In genomic region chr2:27413582-27413935, GRCm38 (mm10) we compare ENCODE assay signal across 13 mouse cellular contexts. TPM values are rescaled to one million over a fixed set of nuclear protein-coding genes. Genes with fewer than 3 reads are reported as not detected.
DNase-seq lines count a peak whose midpoint lies in the region; ATAC-seq and TF ChIP-seq lines count a peak whose summit lies in the region.
"Had no signal": no experiment of that assay in that cellular context is flagged by ENCODE, and none has a peak within 500 bp of the region (broad histone marks: within the 10 kb centered on the region; RNA-seq: fewer than 3 reads in every experiment).

No protein-coding gene starts in this region.

- no peaks in the 10 kb centered on the region for H3K9me3 ChIP-seq in neural tube, embryonic 11.5 days (ENCODE audit: control insufficient read depth, low read length)
- H3K9me3 ChIP-seq in forebrain, embryonic 15.5 days, result no peaks in the 10 kb centered on the region
- no peaks in the 10 kb centered on the region for H3K9me3 ChIP-seq in midbrain, embryonic 12.5 days
- H3K9me3 ChIP-seq in stomach, postnatal 0 days (ENCODE audit: control insufficient read depth, low read length), result no peaks in the 10 kb centered on the region
- H3K9me3 ChIP-seq: megakaryocyte, embryonic 14.5 days had no signal

- peak; percentile 66; the same call in 1 of the 2 replicates for ATAC-seq in neural tube, embryonic 11.5 days (ENCODE audit: insufficient read depth, low FRiP score, low TSS enrichment)
- no peak for ATAC-seq in forebrain, embryonic 15.5 days (replicated peaks)
- peak; percentile 9 for ATAC-seq in midbrain, embryonic 12.5 days (ENCODE audit: low FRiP score, low read depth)
- no peak for ATAC-seq in stomach, postnatal 0 days (ENCODE audit: low FRiP score, low TSS enrichment)

- no peak overlapping the region for H3K4me3 ChIP-seq in neural tube, embryonic 11.5 days (ENCODE audit: low read depth, low read length)
- H3K4me3 ChIP-seq in forebrain, embryonic 15.5 days, result no peak overlapping the region
- no peak overlapping the region for H3K4me3 ChIP-seq in midbrain, embryonic 12.5 days
- H3K4me3 ChIP-seq in stomach, postnatal 0 days (ENCODE audit: low read depth, low read length), result no peak overlapping the region
- H3K4me3 ChIP-seq: megakaryocyte, embryonic 14.5 days had no signal

- H3K27ac ChIP-seq in neural tube, embryonic 11.5 days (ENCODE audit: low read depth, low read length), result peak overlapping the region; percentile 95
- H3K27ac ChIP-seq in forebrain, embryonic 15.5 days (replicated peaks), result peak overlapping the region; percentile 47
- peak overlapping the region; percentile 86 for H3K27ac ChIP-seq in midbrain, embryonic 12.5 days (replicated peaks)
- H3K27ac ChIP-seq in stomach, postnatal 0 days (replicated peaks), result peak overlapping the region; percentile 65

- no peak for DNase-seq in neural tube, embryonic 11.5 days (ENCODE audit: low spot score)
- DNase-seq in neural tube, embryonic 10.5 days (ENCODE audit: extremely low spot score, low spot score), result no peak
- DNase-seq in stomach, postnatal 0 days (ENCODE audit: low spot score), result no peak
- no peak for DNase-seq in testis, postnatal 10 days (ENCODE audit: low spot score)
- no peak for DNase-seq in cerebellum, postnatal 25 days
- DNase-seq in kidney, postnatal 36 days, result no peak
- DNase-seq: cerebellum, postnatal 14 days; kidney, adult 18-20 months; layer of hippocampus, postnatal 36 days; thymus, adult 18-20 months had no signal

- H3K4me2 ChIP-seq in neural tube, embryonic 11.5 days (ENCODE audit: low read depth), result peak overlapping the region; percentile 34
- H3K4me2 ChIP-seq in forebrain, embryonic 15.5 days (replicated peaks), result no peak overlapping the region
- peak overlapping the region; percentile 37 for H3K4me2 ChIP-seq in midbrain, embryonic 12.5 days (replicated peaks)
- H3K4me2 ChIP-seq in stomach, postnatal 0 days (replicated peaks; ENCODE audit: low read depth), result no peak overlapping the region

- TF ChIP-seq EP300 in stomach, postnatal 0 days (optimal IDR thresholded peaks at IDR 0.05), result no peak

- H3K36me3 ChIP-seq in neural tube, embryonic 11.5 days (ENCODE audit: control insufficient read depth, insufficient read depth, low read length), result no peaks in the 10 kb centered on the region
- no peaks in the 10 kb centered on the region for H3K36me3 ChIP-seq in forebrain, embryonic 15.5 days
- H3K36me3 ChIP-seq in midbrain, embryonic 12.5 days, result no peaks in the 10 kb centered on the region
- no peaks in the 10 kb centered on the region for H3K36me3 ChIP-seq in stomach, postnatal 0 days (ENCODE audit: control insufficient read depth, insufficient read depth, low read length)

- peaks cover 62% of the 10 kb centered on the region for H3K4me1 ChIP-seq in neural tube, embryonic 11.5 days (ENCODE audit: control insufficient read depth, insufficient read depth, low read length)
- peaks cover 56% of the 10 kb centered on the region for H3K4me1 ChIP-seq in forebrain, embryonic 15.5 days
- H3K4me1 ChIP-seq in midbrain, embryonic 12.5 days, result peaks cover 80% of the 10 kb centered on the region
- peaks cover 12% of the 10 kb centered on the region for H3K4me1 ChIP-seq in stomach, postnatal 0 days (replicated peaks; ENCODE audit: control insufficient read depth, insufficient read depth)

- H3K27me3 ChIP-seq in neural tube, embryonic 11.5 days (ENCODE audit: control insufficient read depth, insufficient read depth, low read length), result no peaks in the 10 kb centered on the region
- H3K27me3 ChIP-seq in forebrain, embryonic 15.5 days, result no peaks in the 10 kb centered on the region
- H3K27me3 ChIP-seq in midbrain, embryonic 12.5 days, result no peaks in the 10 kb centered on the region
- no peaks in the 10 kb centered on the region for H3K27me3 ChIP-seq in stomach, postnatal 0 days (ENCODE audit: control insufficient read depth, insufficient read depth, low read length)

- peak overlapping the region; percentile 48; the same call in 1 of the 2 replicates for H3K9ac ChIP-seq in neural tube, embryonic 11.5 days (ENCODE audit: low read length)
- H3K9ac ChIP-seq in forebrain, embryonic 15.5 days (replicated peaks), result no peak overlapping the region
- H3K9ac ChIP-seq in midbrain, embryonic 12.5 days (replicated peaks), result peak overlapping the region; percentile 8; the same call in 1 of the 2 replicates
- no peak overlapping the region for H3K9ac ChIP-seq in stomach, postnatal 0 days (ENCODE audit: low read length)

- 23% methylated on average over 2 of the region's 2 CpGs for WGBS in neural tube, embryonic 11.5 days
- 6% methylated on average over 2 of the region's 2 CpGs for WGBS in forebrain, embryonic 15.5 days
- 2% methylated on average over 2 of the region's 2 CpGs for WGBS in midbrain, embryonic 12.5 days
- 46% methylated on average over 2 of the region's 2 CpGs for WGBS in stomach, postnatal 0 days

- TF ChIP-seq CTCF in stomach, postnatal 0 days (IDR thresholded peaks at IDR 0.05; ENCODE audit: low read depth), result no peak

RNA-seq across cellular contexts. Expression of gene Vav2, which starts 13.3 kb away (rescaled TPM):
- polyA plus RNA-seq in neural tube, embryonic 11.5 days (2014; fragmentation: Nextera tagmentation; extraction: Ambion mirVana), result 15.0 and 17.3 TPM in 2 replicates
- 12.6 and 13.9 TPM in 2 replicates for polyA plus RNA-seq in forebrain, embryonic 15.5 days (2015; fragmentation: Nextera tagmentation; extraction: Ambion mirVana)
- 24.1 and 27.6 TPM in 2 replicates for polyA plus RNA-seq in midbrain, embryonic 12.5 days (2016; fragmentation: Nextera tagmentation; extraction: Ambion mirVana)
- polyA plus RNA-seq in stomach, postnatal 0 days (2015; fragmentation: Nextera tagmentation; extraction: Ambion mirVana), result 2.7 and 2.9 TPM in 2 replicates

RNA-seq across cellular contexts. Expression of gene Brd3os, which starts 28.6 kb away (rescaled TPM):
- polyA plus RNA-seq in neural tube, embryonic 11.5 days (2014; fragmentation: Nextera tagmentation; extraction: Ambion mirVana), result 15.8 and 16.2 TPM in 2 replicates
- polyA plus RNA-seq in forebrain, embryonic 15.5 days (2015; fragmentation: Nextera tagmentation; extraction: Ambion mirVana), result 30.6 and 31.5 TPM in 2 replicates
- 16.7 and 17.3 TPM in 2 replicates for polyA plus RNA-seq in midbrain, embryonic 12.5 days (2016; fragmentation: Nextera tagmentation; extraction: Ambion mirVana)
- 2.8 and 3.4 TPM in 2 replicates for polyA plus RNA-seq in stomach, postnatal 0 days (2015; fragmentation: Nextera tagmentation; extraction: Ambion mirVana)

Comparison
In these comparisons a context has a peak if more than half of its experiments do, and no peak if none do; other contexts are left out.
1. ATAC-seq: peak in neural tube, embryonic 11.5 days (single experiment) and midbrain, embryonic 12.5 days (single experiment); none in forebrain, embryonic 15.5 days (single experiment) and stomach, postnatal 0 days (single experiment).
2. H3K4me2 ChIP-seq: peak in neural tube, embryonic 11.5 days (single experiment) and midbrain, embryonic 12.5 days (single experiment); none in forebrain, embryonic 15.5 days (single experiment) and stomach, postnatal 0 days (single experiment).
3. H3K9ac ChIP-seq: peak in neural tube, embryonic 11.5 days (single experiment) and midbrain, embryonic 12.5 days (single experiment); none in forebrain, embryonic 15.5 days (single experiment) and stomach, postnatal 0 days (single experiment).
4. Peak in every context shown above with its lines, with median percentiles within 50 percentile points of each other: H3K27ac ChIP-seq.